Mouse (Mus musculus) hindbrain, embryonic 12.5 days (tissue): ENCODE measurements around the gene Irf4. TPM values are rescaled to one million over a fixed set of nuclear protein-coding genes. Genes with fewer than 3 reads are reported as not detected.

Experiments
- ATAC-seq: fragments of 200-750 bp; cut with Nextera tagmentation; 2 replicates; pipeline ENCODE4 v1.8.0; 2017; ENCODE audit warnings: moderate TSS enrichment; ENCODE audit not compliant: low FRiP score
- H3K27ac ChIP-seq: fragments of 300-500 bp; sonication (generic); 2 replicates; pipeline ENCODE4 v1.5.1; 2016; ENCODE audit warnings: mild to moderate bottlenecking
- H3K27me3 ChIP-seq: fragments of 300-500 bp; sonication (generic); 2 replicates; pipeline ENCODE4 v1.6.1; 2016; ENCODE audit warnings: mild to moderate bottlenecking
- H3K36me3 ChIP-seq: fragments of 300-500 bp; sonication (generic); 2 replicates; pipeline ENCODE4 v1.6.1; 2016; ENCODE audit warnings: mild to moderate bottlenecking
- H3K4me1 ChIP-seq: fragments of 300-500 bp; sonication (generic); 2 replicates; pipeline ENCODE4 v1.6.1; 2016
- H3K4me2 ChIP-seq: fragments of 300-500 bp; sonication (generic); replicated peaks from 2 replicates; pipeline ENCODE4 v1.6.1; 2016; ENCODE audit warnings: mild to moderate bottlenecking
- H3K4me3 ChIP-seq: fragments of 300-500 bp; sonication (generic); 2 replicates; pipeline ENCODE4 v1.5.1; 2016; ENCODE audit warnings: mild to moderate bottlenecking
- H3K9ac ChIP-seq: fragments of 300-500 bp; sonication (generic); 2 replicates; pipeline ENCODE4 v1.6.1; 2016; ENCODE audit warnings: mild to moderate bottlenecking, moderate library complexity
- H3K9me3 ChIP-seq: fragments of 300-500 bp; sonication (generic); replicated peaks from 2 replicates; pipeline ENCODE4 v1.6.1; 2016; ENCODE audit warnings: mild to moderate bottlenecking
- WGBS: fragments of 180-500 bp; shearing (Covaris S2); methylation state at CpG from one replicate; pipeline ENCODE4 v1.1.7; 2016; 5-methylcytosine and 5-hydroxymethylcytosine counted together
- polyA plus RNA-seq: library from polyadenylated mRNA; unstranded; fragments of >200 nt; fragmentation: Nextera tagmentation; extraction: Ambion mirVana; gene quantifications from 2 replicates; pipeline ENCODE4 v1.2.1, GENCODE M21; 2016

The Irf4 gene
- 0.10 TPM in 1 of 2 replicates, not detected in the other for polyA plus RNA-seq

GRCm38 (mm10) chr13:30749021-30749556 is at the start of gene Irf4:
Gene Irf4, plus strand, starts transcription at chr13:30749226.
- no peaks in the 10 kb centered on the region for H3K36me3 ChIP-seq
- peaks cover 23% of the 10 kb centered on the region for H3K4me1 ChIP-seq
- under 1% methylated on average over 21 of the region's 21 CpGs for WGBS

GRCm38 (mm10) chr13:30702695-30703094 is 46.3 kb upstream of the Irf4 start:
- no peak overlapping the region for H3K4me2 ChIP-seq
- H3K4me3 ChIP-seq: no peak overlapping the region
- no peak overlapping the region for H3K27ac ChIP-seq
- no peak overlapping the region for H3K9ac ChIP-seq
- H3K36me3 ChIP-seq: no peaks in the 10 kb centered on the region
- WGBS: 92% methylated on average over 5 of the region's 5 CpGs
- H3K27me3 ChIP-seq: no peaks in the 10 kb centered on the region
- ATAC-seq: no peak
- H3K4me1 ChIP-seq: no peaks in the 10 kb centered on the region
- H3K9me3 ChIP-seq: no peaks in the 10 kb centered on the region

More at GRCm38 (mm10) chr13:30749021-30749556, at the start of gene Irf4:
- Histone ChIP-seq H3K4me2 (peak within 1 kb of the TSS; percentile 64), H3K4me3 (peak within 1 kb of the TSS; percentile 37), H3K27me3 (peaks cover 68% of the 10 kb centered on the region), H3K9ac (no peak within 1 kb of the TSS), H3K9me3 (no peaks in the 10 kb centered on the region), H3K27ac (no peak within 1 kb of the TSS)
- peak; percentile 82 for ATAC-seq

GRCm38 (mm10) chr13:30704246-30705095 is 44.6 kb upstream of the Irf4 start:
- Histone ChIP-seq H3K4me2 (no peak overlapping the region), H3K9me3 (no peaks in the 10 kb centered on the region), H3K4me3 (no peak overlapping the region), H3K9ac (no peak overlapping the region), H3K4me1 (no peaks in the 10 kb centered on the region), H3K27me3 (no peaks in the 10 kb centered on the region), H3K36me3 (no peaks in the 10 kb centered on the region; the same call in 1 of the 2 replicates), H3K27ac (no peak overlapping the region)
- no peak for ATAC-seq
- 90% methylated on average over 8 of the region's 8 CpGs for WGBS

GRCm38 (mm10) chr13:30711066-30711465 is 38.0 kb upstream of the Irf4 start:
- Histone ChIP-seq H3K27ac (no peak overlapping the region), H3K36me3 (no peaks in the 10 kb centered on the region; the same call in 1 of the 2 replicates), H3K9ac (no peak overlapping the region), H3K4me2 (no peak overlapping the region), H3K9me3 (no peaks in the 10 kb centered on the region), H3K4me1 (no peaks in the 10 kb centered on the region), H3K27me3 (no peaks in the 10 kb centered on the region), H3K4me3 (no peak overlapping the region)
- no peak for ATAC-seq
- WGBS: 80% methylated on average over 2 of the region's 2 CpGs

- no peak for ATAC-seq
- Histone ChIP-seq H3K36me3 (no peaks in the 10 kb centered on the region; the same call in 1 of the 2 replicates), H3K27ac (no peak overlapping the region), H3K27me3 (no peaks in the 10 kb centered on the region), H3K9ac (no peak overlapping the region), H3K4me1 (no peaks in the 10 kb centered on the region), H3K9me3 (no peaks in the 10 kb centered on the region), H3K4me2 (no peak overlapping the region), H3K4me3 (no peak overlapping the region)
- WGBS: 88% methylated on average over 3 of the region's 3 CpGs
These were observed 37.3 kb upstream of the Irf4 start for GRCm38 (mm10) chr13:30711711-30712110.

- Histone ChIP-seq H3K27ac (no peak overlapping the region), H3K4me1 (no peaks in the 10 kb centered on the region), H3K4me2 (no peak overlapping the region), H3K9ac (no peak overlapping the region), H3K9me3 (no peaks in the 10 kb centered on the region), H3K36me3 (no peaks in the 10 kb centered on the region; the same call in 1 of the 2 replicates), H3K4me3 (no peak overlapping the region), H3K27me3 (no peaks in the 10 kb centered on the region)
- 79% methylated on average over 6 of the region's 6 CpGs for WGBS
- no peak for ATAC-seq
These were observed 36.7 kb upstream of the Irf4 start for GRCm38 (mm10) chr13:30712280-30712679.

- no peak for ATAC-seq
- 82% methylated on average over 3 of the region's 3 CpGs for WGBS
- Histone ChIP-seq H3K4me3 (no peak overlapping the region), H3K9ac (no peak overlapping the region), H3K27ac (no peak overlapping the region), H3K4me2 (no peak overlapping the region), H3K36me3 (no peaks in the 10 kb centered on the region; the same call in 1 of the 2 replicates), H3K27me3 (no peaks in the 10 kb centered on the region), H3K4me1 (no peaks in the 10 kb centered on the region), H3K9me3 (no peaks in the 10 kb centered on the region)
These were observed 35.4 kb upstream of the Irf4 start for GRCm38 (mm10) chr13:30713621-30714020.

GRCm38 (mm10) chr13:30714552-30714951 is 34.5 kb upstream of the Irf4 start:
- Histone ChIP-seq H3K4me1 (no peaks in the 10 kb centered on the region), H3K36me3 (no peaks in the 10 kb centered on the region; the same call in 1 of the 2 replicates), H3K4me2 (no peak overlapping the region), H3K27me3 (no peaks in the 10 kb centered on the region), H3K9me3 (no peaks in the 10 kb centered on the region), H3K4me3 (no peak overlapping the region), H3K9ac (no peak overlapping the region), H3K27ac (no peak overlapping the region)
- 89% methylated on average over 6 of the region's 6 CpGs for WGBS
- ATAC-seq: no peak

GRCm38 (mm10) chr13:30715060-30715459 is 34.0 kb upstream of the Irf4 start:
- Histone ChIP-seq H3K36me3 (no peaks in the 10 kb centered on the region), H3K27me3 (no peaks in the 10 kb centered on the region), H3K9me3 (no peaks in the 10 kb centered on the region), H3K4me3 (no peak overlapping the region), H3K4me2 (no peak overlapping the region), H3K4me1 (no peaks in the 10 kb centered on the region), H3K9ac (no peak overlapping the region), H3K27ac (no peak overlapping the region)
- 88% methylated on average over 7 of the region's 7 CpGs for WGBS
- no peak for ATAC-seq

- Histone ChIP-seq H3K27ac (no peak overlapping the region), H3K4me2 (no peak overlapping the region), H3K36me3 (no peaks in the 10 kb centered on the region), H3K27me3 (no peaks in the 10 kb centered on the region), H3K4me1 (no peaks in the 10 kb centered on the region), H3K4me3 (no peak overlapping the region), H3K9me3 (no peaks in the 10 kb centered on the region), H3K9ac (no peak overlapping the region)
- ATAC-seq: no peak
- WGBS: 86% methylated on average over 4 of the region's 4 CpGs
These were observed 33.5 kb upstream of the Irf4 start for GRCm38 (mm10) chr13:30715573-30715972.

GRCm38 (mm10) chr13:30716611-30717010 is 32.4 kb upstream of the Irf4 start:
- no peak overlapping the region for H3K27ac ChIP-seq

GRCm38 (mm10) chr13:30722601-30723000 is 26.4 kb upstream of the Irf4 start:
- Histone ChIP-seq H3K36me3 (no peaks in the 10 kb centered on the region), H3K4me1 (peaks cover 17% of the 10 kb centered on the region), H3K4me2 (peak overlapping the region; percentile 9; the same call in 1 of the 2 replicates), H3K9me3 (no peaks in the 10 kb centered on the region), H3K4me3 (no peak overlapping the region), H3K27ac (peak overlapping the region; percentile 55; the same call in 1 of the 2 replicates), H3K9ac (no peak overlapping the region), H3K27me3 (no peaks in the 10 kb centered on the region)
- peak; percentile 38; the same call in 1 of the 2 replicates for ATAC-seq
- WGBS: 8% methylated on average over 7 of the region's 7 CpGs

More at GRCm38 (mm10) chr13:30716611-30717010, 32.4 kb upstream of the Irf4 start:
- 74% methylated on average over 5 of the region's 5 CpGs for WGBS
- ATAC-seq: no peak
- H3K27me3 ChIP-seq: no peaks in the 10 kb centered on the region
- no peak overlapping the region for H3K9ac ChIP-seq
- H3K4me2 ChIP-seq: no peak overlapping the region
- no peaks in the 10 kb centered on the region for H3K4me1 ChIP-seq
- no peaks in the 10 kb centered on the region for H3K9me3 ChIP-seq
- H3K36me3 ChIP-seq: no peaks in the 10 kb centered on the region
- no peak overlapping the region for H3K4me3 ChIP-seq
